Mouse (Mus musculus) MEL (cell line): ENCODE results near the gene Cdh23. TPM values are rescaled to one million over a fixed set of nuclear protein-coding genes. Genes with fewer than 3 reads are reported as not detected.

ENCODE experiments used
- DNase-seq: peaks from one replicate; pipeline ENCODE4 v3.0.0; 2011; ENCODE audit warnings: low read depth, low spot score
- H3K27ac ChIP-seq: 2 replicates; pipeline ENCODE4 v1.5.1; 2012; ENCODE audit warnings: low read depth, mild to moderate bottlenecking, control low read depth, low read length, moderate library complexity; ENCODE audit not compliant: control insufficient read depth
- H3K27me3 ChIP-seq, 2 experiments: fragments of 150-350 bp in 1 of 2; sonication (generic) in 1 of 2; 2 replicates each; pipeline ENCODE4 v1.6.1; 2012; ENCODE audit warnings: low read length in 2 of 2, mild to moderate bottlenecking in 2 of 2, improper control_type of control experiment in 1 of 2, moderate library complexity in 1 of 2; ENCODE audit not compliant: insufficient read depth in 2 of 2, control insufficient read depth in 1 of 2
- H3K36me3 ChIP-seq, 2 experiments: 2 replicates each; pipeline ENCODE4 v1.6.1; 2012 to 2014; ENCODE audit warnings: low read length in 2 of 2, improper control_type of control experiment in 1 of 2, inconsistent platforms in 1 of 2, mild to moderate bottlenecking in 1 of 2; ENCODE audit not compliant: insufficient read depth in 2 of 2, control insufficient read depth in 1 of 2
- H3K4me1 ChIP-seq, 2 experiments: fragments of 150-350 bp in 1 of 2; sonication (generic) in 1 of 2; 2 replicates each; pipeline ENCODE4 v1.6.1; 2012; ENCODE audit warnings: low read length in 2 of 2, improper control_type of control experiment in 1 of 2, mild to moderate bottlenecking in 1 of 2; ENCODE audit not compliant: insufficient read depth in 2 of 2, control insufficient read depth in 1 of 2
- H3K4me3 ChIP-seq, 2 experiments: fragments of 150-350 bp in 1 of 2; sonication (generic) in 1 of 2; 2 replicates each; pipeline ENCODE4 v1.5.1; 2012; ENCODE audit warnings: low read depth in 2 of 2, low read length in 2 of 2, mild to moderate bottlenecking in 2 of 2, moderate library complexity in 2 of 2, control low read depth in 1 of 2, improper control_type of control experiment in 1 of 2; ENCODE audit not compliant: control insufficient read depth in 1 of 2, insufficient read depth in 1 of 2
- H3K79me2 ChIP-seq: 2 replicates; pipeline ENCODE4 v1.6.1; 2012; ENCODE audit warnings: mild to moderate bottlenecking, low read length, moderate library complexity; ENCODE audit not compliant: control insufficient read depth, poor library complexity, insufficient read depth
- H3K9ac ChIP-seq: 2 replicates; pipeline ENCODE4 v1.6.1; 2012; ENCODE audit warnings: low read depth, mild to moderate bottlenecking, control low read depth, low read length, moderate library complexity; ENCODE audit not compliant: control insufficient read depth, poor library complexity, severe bottlenecking
- H3K9me3 ChIP-seq: fragments of 150-350 bp; sonication (generic); replicated peaks from 2 replicates; pipeline ENCODE4 v1.6.1; 2012; ENCODE audit warnings: mild to moderate bottlenecking, low read length, improper control_type of control experiment, moderate library complexity; ENCODE audit not compliant: insufficient read depth
- CHD2 ChIP-seq: IDR thresholded peaks from 2 replicates; pipeline ENCODE4 v1.6.1; 2011; ENCODE audit warnings: low read length, improper control_type of control experiment
- CTCF ChIP-seq, 3 experiments: IDR thresholded peaks in 2 of 3; conservative IDR thresholded peaks in 1 of 3; 2 replicates each; pipeline ENCODE4 v1.5.1; 2011 to 2012; ENCODE audit warnings: low read length in 3 of 3, low read depth in 2 of 3, mild to moderate bottlenecking in 2 of 3, improper control_type of control experiment in 1 of 3, inconsistent platforms in 1 of 3, mixed read lengths in 1 of 3, moderate library complexity in 1 of 3; ENCODE audit not compliant: control insufficient read depth in 1 of 3, insufficient read depth in 1 of 3, poor library complexity in 1 of 3, severe bottlenecking in 1 of 3
- EP300 ChIP-seq, 2 experiments: IDR thresholded peaks; 2 replicates each; pipeline ENCODE4 v1.6.1; 2011; ENCODE audit warnings: improper control_type of control experiment in 2 of 2, low read length in 2 of 2, low read depth in 1 of 2, mild to moderate bottlenecking in 1 of 2
- GABPA ChIP-seq: IDR thresholded peaks from 2 replicates; pipeline ENCODE4 v1.6.1; 2012; ENCODE audit warnings: low read depth, mild to moderate bottlenecking, inconsistent platforms, low read length, improper control_type of control experiment, moderate library complexity
- HCFC1 ChIP-seq: IDR thresholded peaks from 2 replicates; pipeline ENCODE4 v1.6.1; 2012; ENCODE audit warnings: low read depth, mild to moderate bottlenecking, inconsistent platforms, low read length, improper control_type of control experiment, moderate library complexity
- JUND ChIP-seq: IDR thresholded peaks from 2 replicates; pipeline ENCODE4 v1.6.1; 2011; ENCODE audit warnings: low read depth, mild to moderate bottlenecking, improper control_type of control experiment, low read length
- KAT2A ChIP-seq: conservative IDR thresholded peaks from 2 replicates; pipeline ENCODE4 v1.6.1; 2012; ENCODE audit warnings: low read depth, low read length, improper control_type of control experiment, inconsistent platforms
- MYC ChIP-seq: IDR thresholded peaks from 2 replicates; pipeline ENCODE4 v1.6.1; 2011; ENCODE audit warnings: low read depth, mild to moderate bottlenecking, low read length, improper control_type of control experiment, moderate library complexity
- NELFE ChIP-seq: IDR thresholded peaks from 2 replicates; pipeline ENCODE4 v1.6.1; 2011; ENCODE audit warnings: low read depth, low read length, improper control_type of control experiment
- POLR2AphosphoS2 ChIP-seq: IDR thresholded peaks from 2 replicates; pipeline ENCODE4 v1.6.1; 2011; ENCODE audit warnings: low read length, improper control_type of control experiment
- POLR2AphosphoS5 ChIP-seq: IDR thresholded peaks from 2 replicates; pipeline ENCODE4 v1.6.1; 2012; ENCODE audit warnings: low read depth, borderline replicate concordance, mild to moderate bottlenecking, inconsistent platforms, low read length, moderate library complexity, mixed read lengths
- RAD21 ChIP-seq: IDR thresholded peaks from 2 replicates; pipeline ENCODE4 v1.6.1; 2011; ENCODE audit warnings: mild to moderate bottlenecking, low read depth, low read length, improper control_type of control experiment
- RCOR1 ChIP-seq: IDR thresholded peaks from 2 replicates; pipeline ENCODE4 v1.6.1; 2012; ENCODE audit warnings: low read depth, mild to moderate bottlenecking, inconsistent platforms, low read length, improper control_type of control experiment
- SIN3A ChIP-seq: IDR thresholded peaks from 2 replicates; pipeline ENCODE4 v1.6.1; 2012; ENCODE audit warnings: low read length, improper control_type of control experiment, inconsistent platforms
- SMC3 ChIP-seq: IDR thresholded peaks from 2 replicates; pipeline ENCODE4 v1.6.1; 2011; ENCODE audit warnings: low read depth, low read length, improper control_type of control experiment
- TBP ChIP-seq: IDR thresholded peaks from 2 replicates; pipeline ENCODE4 v1.8.0; 2011; ENCODE audit warnings: low read depth, low read length, improper control_type of control experiment
- USF1 ChIP-seq: IDR thresholded peaks from 2 replicates; pipeline ENCODE4 v1.6.1; 2014; ENCODE audit warnings: low read depth, mild to moderate bottlenecking, inconsistent platforms, low read length, improper control_type of control experiment, moderate library complexity
- ZMIZ1 ChIP-seq: IDR thresholded peaks from 2 replicates; pipeline ENCODE4 v1.6.1; 2012; ENCODE audit warnings: low read depth, mild to moderate bottlenecking, inconsistent platforms, low read length, improper control_type of control experiment, moderate library complexity
- polyA plus RNA-seq, 2 experiments: library from polyadenylated mRNA; stranded (reverse) in 1 of 2; unstranded in 1 of 2; fragments of >175 nt in 1 of 2; fragments of >200 nt in 1 of 2; gene quantifications; 2 replicates each; pipeline versions ENCODE4 v1.2.1 to v1.2.4; 2012; ENCODE audit warnings: low replicate concordance in 2 of 2, low read depth in 1 of 2; ENCODE audit not compliant: insufficient read length in 2 of 2, insufficient read depth in 1 of 2, missing spikeins in 1 of 2
- total RNA-seq: library from RNA; depleted of rRNA; stranded (reverse); fragments of 300-350 nt; gene quantifications from 2 replicates; pipeline ENCODE4 v1.2.3, GENCODE M21; 2012

Gene Cdh23
- total and polyA plus RNA-seq, 3 experiments: 0.04 TPM; not detected in 2

DNA sequence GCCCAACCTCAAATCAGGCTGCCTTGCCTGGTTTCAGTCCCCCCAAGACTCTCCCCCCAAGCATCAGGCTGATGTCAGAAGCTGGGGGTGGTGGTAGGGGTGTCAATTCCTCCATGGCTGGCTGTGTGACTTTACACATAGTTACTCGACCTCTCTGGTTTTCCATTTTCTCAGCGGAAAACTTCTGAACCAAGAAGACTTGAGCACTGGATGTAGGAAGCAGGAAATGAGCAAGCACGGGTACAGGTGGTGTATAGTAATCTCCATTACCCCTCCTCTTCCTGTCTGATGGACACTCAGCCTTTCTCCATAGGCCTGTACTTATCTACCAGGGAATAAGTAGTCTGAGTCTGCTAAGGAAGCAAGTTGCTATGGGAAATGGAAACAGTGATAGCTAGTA is 316.1 kb downstream of the Cdh23 start:
- Histone ChIP-seq H3K27ac (no peak overlapping the region), H3K4me3 (no peak overlapping the region), H3K4me1 (no peaks in the 10 kb centered on the region), H3K36me3 (no peaks in the 10 kb centered on the region), H3K27me3 (no peaks in the 10 kb centered on the region), H3K9ac (no peak overlapping the region), H3K79me2 (no peaks in the 10 kb centered on the region), H3K9me3 (no peaks in the 10 kb centered on the region)
- TF ChIP-seq GABPA: no peak
- TF ChIP-seq EP300 (IDR thresholded peaks at IDR 0.05; ENCODE audit: low read depth in 1 of 2, low read length in 2 of 2): no peak
- TF ChIP-seq KAT2A: no peak
- no peak for TF ChIP-seq RCOR1
- TF ChIP-seq SMC3: no peak
- TF ChIP-seq POLR2AphosphoS2: no peak
- TF ChIP-seq USF1: no peak
- no peak for TF ChIP-seq JUND
- no peak for TF ChIP-seq SIN3A
- TF ChIP-seq HCFC1: no peak
- no peak for TF ChIP-seq CTCF (IDR thresholded peaks at IDR 0.05 in 2 of 3, conservative IDR thresholded peaks at IDR 0.05 in 1 of 3; ENCODE audit: control insufficient read depth in 1 of 3, insufficient read depth in 1 of 3, low read depth in 2 of 3, low read length in 3 of 3, poor library complexity in 1 of 3, severe bottlenecking in 1 of 3)
- no peak for DNase-seq

GRCm38 (mm10) chr10:60379419-60379957 is 316.8 kb downstream of the Cdh23 start:
- Histone ChIP-seq H3K36me3 (no peaks in the 10 kb centered on the region), H3K27ac (no peak overlapping the region), H3K79me2 (no peaks in the 10 kb centered on the region), H3K9ac (no peak overlapping the region), H3K9me3 (no peaks in the 10 kb centered on the region), H3K4me3 (no peak overlapping the region), H3K4me1 (no peaks in the 10 kb centered on the region), H3K27me3 (no peaks in the 10 kb centered on the region)
- TF ChIP-seq POLR2AphosphoS5: no peak
- TF ChIP-seq RAD21: no peak
- TF ChIP-seq TBP: no peak
- TF ChIP-seq CTCF (IDR thresholded peaks at IDR 0.05 in 2 of 3, conservative IDR thresholded peaks at IDR 0.05 in 1 of 3; ENCODE audit: control insufficient read depth in 1 of 3, insufficient read depth in 1 of 3, low read depth in 2 of 3, low read length in 3 of 3, poor library complexity in 1 of 3, severe bottlenecking in 1 of 3): no peak
- no peak for TF ChIP-seq MYC
- no peak for TF ChIP-seq POLR2AphosphoS2
- TF ChIP-seq GABPA: no peak
- TF ChIP-seq EP300 (IDR thresholded peaks at IDR 0.05; ENCODE audit: low read depth in 1 of 2, low read length in 2 of 2): no peak
- TF ChIP-seq ZMIZ1: no peak
- no peak for TF ChIP-seq NELFE
- TF ChIP-seq CHD2: no peak
- no peak for DNase-seq
